Mouse (Mus musculus): ENCODE data around the gene Cfap221.

DNA sequence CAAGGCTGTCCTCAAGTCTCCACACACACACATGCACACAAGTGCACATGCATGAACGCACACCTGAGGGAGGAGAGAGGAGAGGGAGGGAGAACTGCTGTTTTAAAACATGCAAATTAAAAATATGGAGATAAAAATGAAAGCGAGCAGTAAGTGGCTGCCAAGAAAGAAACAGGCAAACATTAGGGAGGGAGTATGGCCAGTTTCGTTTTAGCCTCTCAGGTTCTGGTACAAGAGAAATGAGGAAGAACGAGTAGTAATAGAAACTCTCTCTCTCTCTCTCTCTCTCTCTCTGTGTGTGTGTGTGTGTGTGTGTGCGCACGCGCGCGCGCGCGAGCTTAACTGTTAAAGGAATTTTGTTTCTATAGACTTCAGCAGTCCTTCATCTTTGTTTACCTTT is 22.4 kb upstream of the Cfap221 start:
- TF ChIP-seq CTCF (IDR thresholded peaks at IDR 0.05; ENCODE audit: extremely low read depth, insufficient read depth, low read length) (no peak), POLR2A (IDR thresholded peaks at IDR 0.05; ENCODE audit: extremely low read depth, insufficient read depth, low read length) (no peak)

All from cortical plate, adult 2 months (tissue).